Mouse (Mus musculus) liver, embryonic 13.5 days (tissue): ENCODE data around the gene Tek. TPM values are rescaled to one million over a fixed set of nuclear protein-coding genes. Genes with fewer than 3 reads are reported as not detected.

ENCODE experiments used
- ATAC-seq: fragments of 200-750 bp; cut with Nextera tagmentation; 2 replicates; pipeline ENCODE4 v1.8.0; 2017; ENCODE audit warnings: low read depth, mild to moderate bottlenecking, moderate number of reproducible peaks, moderate library complexity
- DNase-seq: peaks from one replicate; pipeline ENCODE4 v3.0.0; 2022
- H3K27ac ChIP-seq: fragments of 300-500 bp; sonication (generic); 2 replicates; pipeline ENCODE4 v1.5.1; 2015; ENCODE audit warnings: moderate library complexity, mild to moderate bottlenecking, inconsistent platforms
- H3K27me3 ChIP-seq: fragments of 300-500 bp; sonication (generic); 2 replicates; pipeline ENCODE4 v1.6.1; 2015; ENCODE audit warnings: mild to moderate bottlenecking, inconsistent platforms
- H3K36me3 ChIP-seq: fragments of 300-500 bp; sonication (generic); 2 replicates; pipeline ENCODE4 v1.6.1; 2015; ENCODE audit warnings: mild to moderate bottlenecking, inconsistent platforms
- H3K4me1 ChIP-seq: fragments of 300-500 bp; sonication (generic); replicated peaks from 2 replicates; pipeline ENCODE4 v1.6.1; 2015; ENCODE audit warnings: inconsistent platforms
- H3K4me2 ChIP-seq: fragments of 300-500 bp; sonication (generic); 2 replicates; pipeline ENCODE4 v1.6.1; 2015; ENCODE audit warnings: inconsistent platforms, mild to moderate bottlenecking, moderate library complexity
- H3K4me3 ChIP-seq: fragments of 300-500 bp; sonication (generic); replicated peaks from 2 replicates; pipeline ENCODE4 v1.5.1; 2015; ENCODE audit warnings: mild to moderate bottlenecking, inconsistent platforms
- H3K9ac ChIP-seq: fragments of 300-500 bp; sonication (generic); 2 replicates; pipeline ENCODE4 v1.6.1; 2015; ENCODE audit warnings: mild to moderate bottlenecking, inconsistent platforms
- H3K9me3 ChIP-seq: fragments of 300-500 bp; sonication (generic); replicated peaks from 2 replicates; pipeline ENCODE4 v1.6.1; 2016; ENCODE audit warnings: inconsistent platforms
- WGBS: fragments of 180-500 bp; shearing (Covaris S2); methylation state at CpG from one replicate; pipeline ENCODE4 v1.1.7; 2015; ENCODE audit not compliant: insufficient replicate concordance; 5-methylcytosine and 5-hydroxymethylcytosine counted together
- polyA plus RNA-seq: library from polyadenylated mRNA; unstranded; fragments of >200 nt; fragmentation: Nextera tagmentation; extraction: Ambion mirVana; gene quantifications from 2 replicates; pipeline ENCODE4 v1.2.1, GENCODE M21; 2015

Tek gene
- polyA plus RNA-seq, 1 experiment from 2014 or later: 4.3 TPM

- no peak overlapping the region for H3K9ac ChIP-seq
- H3K4me2 ChIP-seq: no peak overlapping the region
- no peak for ATAC-seq
- no peak for DNase-seq
- no peaks in the 10 kb centered on the region for H3K36me3 ChIP-seq
- WGBS: 61% methylated on average over 1 of the region's 1 CpGs
- H3K4me1 ChIP-seq: no peaks in the 10 kb centered on the region
- H3K27me3 ChIP-seq: no peaks in the 10 kb centered on the region
- H3K27ac ChIP-seq: no peak overlapping the region
- H3K4me3 ChIP-seq: no peak overlapping the region
- no peaks in the 10 kb centered on the region for H3K9me3 ChIP-seq
These were observed 71.5 kb downstream of the Tek start for GRCm38 (mm10) chr4:94810616-94811015.

- Histone ChIP-seq H3K4me3 (no peak overlapping the region), H3K9ac (no peak overlapping the region), H3K9me3 (no peaks in the 10 kb centered on the region), H3K4me1 (no peaks in the 10 kb centered on the region), H3K4me2 (no peak overlapping the region), H3K36me3 (no peaks in the 10 kb centered on the region), H3K27ac (no peak overlapping the region), H3K27me3 (no peaks in the 10 kb centered on the region)
- WGBS: 68% methylated on average over 1 of the region's 1 CpGs
- DNase-seq (no peak), ATAC-seq (no peak)
These were observed 87.8 kb downstream of the Tek start for GRCm38 (mm10) chr4:94826891-94827290.

- Histone ChIP-seq H3K9ac (no peak overlapping the region), H3K4me2 (no peak overlapping the region), H3K4me3 (no peak overlapping the region), H3K27me3 (no peaks in the 10 kb centered on the region), H3K4me1 (no peaks in the 10 kb centered on the region), H3K36me3 (no peaks in the 10 kb centered on the region), H3K27ac (no peak overlapping the region), H3K9me3 (no peaks in the 10 kb centered on the region)
- WGBS: 37% methylated on average over 5 of the region's 5 CpGs
- DNase-seq (no peak), ATAC-seq (no peak)
These were observed 88.3 kb downstream of the Tek start for GRCm38 (mm10) chr4:94827429-94827828.

GRCm38 (mm10) chr4:94829924-94830386, 90.9 kb downstream of the Tek start:
- Histone ChIP-seq H3K9ac (no peak overlapping the region), H3K9me3 (no peaks in the 10 kb centered on the region), H3K4me2 (no peak overlapping the region), H3K27me3 (no peaks in the 10 kb centered on the region), H3K4me3 (no peak overlapping the region), H3K4me1 (no peaks in the 10 kb centered on the region), H3K27ac (no peak overlapping the region), H3K36me3 (no peaks in the 10 kb centered on the region)
- ATAC-seq (peak; percentile 36; the same call in 1 of the 2 replicates), DNase-seq (no peak)
- WGBS: 22% methylated on average over 6 of the region's 6 CpGs

GRCm38 (mm10) chr4:94837061-94837460, 98.0 kb downstream of the Tek start:
- Histone ChIP-seq H3K4me3 (no peak overlapping the region), H3K27ac (no peak overlapping the region), H3K4me1 (no peaks in the 10 kb centered on the region), H3K36me3 (no peaks in the 10 kb centered on the region), H3K27me3 (no peaks in the 10 kb centered on the region), H3K9me3 (no peaks in the 10 kb centered on the region), H3K4me2 (no peak overlapping the region), H3K9ac (no peak overlapping the region)
- no peak for DNase-seq
- no peak for ATAC-seq
- 73% methylated on average over 7 of the region's 7 CpGs for WGBS

GRCm38 (mm10) chr4:94853301-94853700, 114.2 kb downstream of the Tek start:
- H3K4me2 ChIP-seq: no peak overlapping the region
- no peak overlapping the region for H3K9ac ChIP-seq
- no peak for ATAC-seq
- no peak overlapping the region for H3K4me3 ChIP-seq
- DNase-seq: no peak
- H3K9me3 ChIP-seq: no peaks in the 10 kb centered on the region
- H3K36me3 ChIP-seq: no peaks in the 10 kb centered on the region
- no peaks in the 10 kb centered on the region for H3K27me3 ChIP-seq
- H3K4me1 ChIP-seq: no peaks in the 10 kb centered on the region
- no peak overlapping the region for H3K27ac ChIP-seq
- 72% methylated on average over 7 of the region's 7 CpGs for WGBS

GRCm38 (mm10) chr4:94854270-94854669, 115.2 kb downstream of the Tek start:
- H3K4me2 ChIP-seq: no peak overlapping the region
- no peak overlapping the region for H3K9ac ChIP-seq
- WGBS: 58% methylated on average over 3 of the region's 3 CpGs
- no peaks in the 10 kb centered on the region for H3K4me1 ChIP-seq
- no peaks in the 10 kb centered on the region for H3K27me3 ChIP-seq
- DNase-seq: no peak
- no peaks in the 10 kb centered on the region for H3K9me3 ChIP-seq
- no peak overlapping the region for H3K4me3 ChIP-seq
- no peaks in the 10 kb centered on the region for H3K36me3 ChIP-seq
- H3K27ac ChIP-seq: no peak overlapping the region
- ATAC-seq: no peak

- Histone ChIP-seq H3K36me3 (no peaks in the 10 kb centered on the region), H3K27me3 (no peaks in the 10 kb centered on the region), H3K9ac (no peak overlapping the region), H3K9me3 (no peaks in the 10 kb centered on the region), H3K4me2 (no peak overlapping the region), H3K27ac (no peak overlapping the region), H3K4me1 (no peaks in the 10 kb centered on the region), H3K4me3 (no peak overlapping the region)
- ATAC-seq (no peak), DNase-seq (no peak)
- 62% methylated on average over 3 of the region's 3 CpGs for WGBS
These were observed 116.1 kb downstream of the Tek start for GRCm38 (mm10) chr4:94855201-94855600.

- Histone ChIP-seq H3K4me1 (no peaks in the 10 kb centered on the region), H3K27me3 (no peaks in the 10 kb centered on the region), H3K4me3 (no peak overlapping the region), H3K27ac (no peak overlapping the region), H3K36me3 (no peaks in the 10 kb centered on the region), H3K4me2 (no peak overlapping the region), H3K9me3 (no peaks in the 10 kb centered on the region), H3K9ac (no peak overlapping the region)
- 5% methylated on average over 2 of the region's 2 CpGs for WGBS
- DNase-seq (no peak), ATAC-seq (no peak)
These were observed 161.7 kb downstream of the Tek start for GRCm38 (mm10) chr4:94900744-94901143.

- ATAC-seq: no peak
- WGBS: 26% methylated on average over 3 of the region's 3 CpGs
- Histone ChIP-seq H3K27me3 (no peaks in the 10 kb centered on the region), H3K9ac (no peak overlapping the region), H3K4me3 (no peak overlapping the region), H3K4me1 (no peaks in the 10 kb centered on the region), H3K4me2 (no peak overlapping the region), H3K36me3 (no peaks in the 10 kb centered on the region), H3K9me3 (no peaks in the 10 kb centered on the region), H3K27ac (no peak overlapping the region)
- DNase-seq: no peak
These were observed 162.7 kb downstream of the Tek start for GRCm38 (mm10) chr4:94901780-94902179.
